Mouse (Mus musculus) small intestine, adult 2 months (tissue): ENCODE measurements around the gene Rtn4ip1.

Source experiments
- CTCF ChIP-seq: fragments of 200-500 bp; IDR thresholded peaks from 2 replicates; pipeline ENCODE4 v1.5.1; 2012; ENCODE audit warnings: low read depth, mild to moderate bottlenecking, control low read depth, inconsistent platforms, low read length, moderate library complexity, mixed read lengths; ENCODE audit not compliant: insufficient replicate concordance, insufficient read length; ENCODE audit errors: extremely low read depth
- POLR2A ChIP-seq: fragments of 200-500 bp; IDR thresholded peaks from 2 replicates; pipeline ENCODE4 v1.6.1; 2012; ENCODE audit warnings: low read depth, mild to moderate bottlenecking, control low read depth, inconsistent platforms, low read length, moderate library complexity

DNA sequence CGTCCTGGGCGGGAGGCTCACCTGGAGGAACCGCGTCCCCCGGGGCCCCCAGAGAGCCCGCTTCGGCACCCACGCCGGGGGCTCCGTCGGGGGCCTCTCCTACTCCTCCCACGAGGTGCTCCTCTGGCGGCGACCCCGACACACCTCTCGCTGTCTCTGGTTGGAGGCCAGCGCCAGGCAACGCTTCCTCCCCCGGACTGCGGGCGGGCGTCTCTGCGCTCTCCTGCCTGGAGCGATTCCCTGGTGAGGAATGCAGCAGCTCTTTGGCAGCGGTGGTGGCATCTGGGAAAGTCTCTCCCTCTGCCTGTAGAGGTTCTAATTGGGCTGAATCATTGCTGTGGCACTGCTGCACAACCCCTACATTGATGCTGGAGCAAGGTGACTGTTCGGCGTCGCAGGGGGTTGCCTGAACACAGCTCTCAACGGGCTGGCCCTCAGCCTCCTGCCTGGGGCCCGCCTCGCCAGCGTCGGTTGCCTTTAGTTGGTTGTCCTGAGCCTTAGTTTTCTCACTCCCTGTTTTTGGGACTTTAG lies 102.7 kb downstream of the Rtn4ip1 start:
- TF ChIP-seq POLR2A (no peak), CTCF (no peak)
